Mouse (Mus musculus): ENCODE results near the gene Gart. TPM values are rescaled to one million over a fixed set of nuclear protein-coding genes. Genes with fewer than 3 reads are reported as not detected.

Gene Gart
- polyA plus RNA-seq, 1 experiment from 2014 or later: 71.0 TPM

DNA sequence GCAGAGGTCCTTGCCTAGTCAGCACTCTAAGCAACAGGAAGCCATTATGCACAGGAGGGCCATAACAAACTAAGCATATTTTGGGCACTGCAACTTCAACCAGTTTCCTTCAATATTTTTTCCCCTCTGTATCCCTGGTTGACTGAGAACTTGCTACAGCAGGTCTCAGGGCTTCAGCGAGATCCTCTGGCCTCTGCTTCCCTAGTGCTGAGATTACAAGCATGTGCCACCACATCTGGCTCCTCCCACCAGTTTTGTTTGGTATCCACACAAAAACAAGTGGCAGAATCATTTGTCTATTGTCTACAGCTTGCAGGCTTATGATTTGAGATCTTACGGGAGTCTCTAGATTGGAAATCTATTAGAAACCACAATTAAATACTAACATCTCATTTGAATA is 1.9 kb downstream of the Gart start:
- 78% methylated on average over 2 of the region's 2 CpGs for WGBS
- no peak overlapping the region for H3K4me3 ChIP-seq (replicated peaks; ENCODE audit: low read depth, low read length)
- H3K4me2 ChIP-seq (ENCODE audit: low read length): no peak overlapping the region
- no peak for TF ChIP-seq CTCF (IDR thresholded peaks at IDR 0.05; ENCODE audit: low read depth)
- DNase-seq (ENCODE audit: low spot score) (no peak), ATAC-seq (replicated peaks; ENCODE audit: low FRiP score, low read depth) (no peak)
- no peaks in the 10 kb centered on the region for H3K27me3 ChIP-seq (ENCODE audit: insufficient read depth, low read length)
- H3K4me1 ChIP-seq (replicated peaks; ENCODE audit: insufficient read depth, low read length): 0 out of 2 replicates have a peak, but pooled peaks cover 4% of the 10 kb centered on the region
- peaks cover 19% of the 10 kb centered on the region; the same call in 1 of the 2 replicates for H3K36me3 ChIP-seq (ENCODE audit: insufficient read depth, low read length)
- H3K27ac ChIP-seq: no peak overlapping the region
- no peak overlapping the region for H3K9ac ChIP-seq (ENCODE audit: low read depth, low read length)
- no peaks in the 10 kb centered on the region for H3K9me3 ChIP-seq (replicated peaks; ENCODE audit: low read length)

DNA sequence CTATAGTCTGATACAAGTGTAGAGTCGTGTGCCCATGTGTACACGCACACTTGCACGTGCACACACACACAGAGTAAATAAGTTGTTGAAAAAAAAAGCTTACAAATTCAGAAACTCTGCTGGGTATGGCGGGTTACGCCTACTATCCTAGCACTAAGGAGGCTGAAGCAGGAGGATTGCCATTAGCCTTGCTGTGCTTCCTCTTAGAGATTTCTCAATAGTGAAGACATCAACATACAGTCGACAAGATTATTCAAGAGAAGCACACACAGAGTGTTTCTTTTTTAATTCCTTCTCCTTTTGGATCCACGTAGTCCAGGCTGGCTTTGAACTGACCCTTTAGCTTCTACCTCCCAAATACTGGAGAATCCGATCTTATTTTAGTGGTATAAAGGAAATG is 6.6 kb downstream of the Gart start:
- no peak for TF ChIP-seq CTCF (IDR thresholded peaks at IDR 0.05; ENCODE audit: low read depth)
- Histone ChIP-seq H3K36me3 (ENCODE audit: insufficient read depth, low read length) (peaks cover 61% of the 10 kb centered on the region), H3K4me2 (ENCODE audit: low read length) (no peak overlapping the region), H3K9ac (ENCODE audit: low read depth, low read length) (no peak overlapping the region), H3K4me3 (replicated peaks; ENCODE audit: low read depth, low read length) (no peak overlapping the region), H3K27me3 (ENCODE audit: insufficient read depth, low read length) (no peaks in the 10 kb centered on the region), H3K4me1 (replicated peaks; ENCODE audit: insufficient read depth, low read length) (no peaks in the 10 kb centered on the region), H3K27ac (no peak overlapping the region), H3K9me3 (replicated peaks; ENCODE audit: low read length) (no peaks in the 10 kb centered on the region)
- no peak for ATAC-seq (replicated peaks; ENCODE audit: low FRiP score, low read depth)
- no peak for DNase-seq (ENCODE audit: low spot score)
- 94% methylated on average over 8 of the region's 8 CpGs for WGBS

- WGBS: 98% methylated on average over 2 of the region's 2 CpGs
- ATAC-seq (replicated peaks; ENCODE audit: low FRiP score, low read depth): no peak
- peaks cover 61% of the 10 kb centered on the region for H3K36me3 ChIP-seq (ENCODE audit: insufficient read depth, low read length)
Measured at GRCm38 (mm10) chr16:91639636-91640035, 7.1 kb downstream of the Gart start.

DNA sequence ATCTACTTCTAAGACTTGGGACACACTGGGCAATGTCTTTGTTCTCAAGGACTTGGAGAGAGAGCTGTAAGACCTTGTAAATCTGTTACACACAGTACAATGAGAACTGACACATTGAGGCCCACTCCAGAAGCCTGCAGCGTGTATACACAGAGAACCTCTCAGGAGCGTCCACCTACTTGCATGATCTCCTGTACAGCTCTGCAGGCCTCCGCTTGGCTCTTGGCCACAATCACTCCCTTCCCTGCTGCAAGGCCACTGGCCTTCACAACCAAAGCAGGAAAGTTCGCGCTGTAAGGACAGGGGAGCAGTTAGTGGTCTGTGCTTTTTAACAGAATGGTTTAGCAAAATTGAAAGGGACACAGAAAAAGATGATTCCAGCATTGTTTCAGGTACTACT is 7.6 kb downstream of the Gart start:
- H3K4me1 ChIP-seq (replicated peaks; ENCODE audit: insufficient read depth, low read length): no peaks in the 10 kb centered on the region
- H3K36me3 ChIP-seq (ENCODE audit: insufficient read depth, low read length): peaks cover 61% of the 10 kb centered on the region
- ATAC-seq (replicated peaks; ENCODE audit: low FRiP score, low read depth) (no peak), DNase-seq (ENCODE audit: low spot score) (no peak)
- H3K27me3 ChIP-seq (ENCODE audit: insufficient read depth, low read length): no peaks in the 10 kb centered on the region
- H3K4me3 ChIP-seq (replicated peaks; ENCODE audit: low read depth, low read length): no peak overlapping the region
- WGBS: 90% methylated on average over 5 of the region's 5 CpGs
- no peak overlapping the region for H3K4me2 ChIP-seq (ENCODE audit: low read length)
- H3K9ac ChIP-seq (ENCODE audit: low read depth, low read length): no peak overlapping the region
- no peak overlapping the region for H3K27ac ChIP-seq
- TF ChIP-seq CTCF (IDR thresholded peaks at IDR 0.05; ENCODE audit: low read depth): no peak
- no peaks in the 10 kb centered on the region for H3K9me3 ChIP-seq (replicated peaks; ENCODE audit: low read length)

More at GRCm38 (mm10) chr16:91639636-91640035, 7.1 kb downstream of the Gart start:
- Histone ChIP-seq H3K4me3 (replicated peaks; ENCODE audit: low read depth, low read length) (no peak overlapping the region), H3K4me1 (replicated peaks; ENCODE audit: insufficient read depth, low read length) (no peaks in the 10 kb centered on the region), H3K27ac (no peak overlapping the region), H3K9ac (ENCODE audit: low read depth, low read length) (no peak overlapping the region), H3K27me3 (ENCODE audit: insufficient read depth, low read length) (no peaks in the 10 kb centered on the region), H3K9me3 (replicated peaks; ENCODE audit: low read length) (no peaks in the 10 kb centered on the region), H3K4me2 (ENCODE audit: low read length) (no peak overlapping the region)
- no peak for DNase-seq (ENCODE audit: low spot score)
- TF ChIP-seq CTCF (IDR thresholded peaks at IDR 0.05; ENCODE audit: low read depth): no peak

DNA sequence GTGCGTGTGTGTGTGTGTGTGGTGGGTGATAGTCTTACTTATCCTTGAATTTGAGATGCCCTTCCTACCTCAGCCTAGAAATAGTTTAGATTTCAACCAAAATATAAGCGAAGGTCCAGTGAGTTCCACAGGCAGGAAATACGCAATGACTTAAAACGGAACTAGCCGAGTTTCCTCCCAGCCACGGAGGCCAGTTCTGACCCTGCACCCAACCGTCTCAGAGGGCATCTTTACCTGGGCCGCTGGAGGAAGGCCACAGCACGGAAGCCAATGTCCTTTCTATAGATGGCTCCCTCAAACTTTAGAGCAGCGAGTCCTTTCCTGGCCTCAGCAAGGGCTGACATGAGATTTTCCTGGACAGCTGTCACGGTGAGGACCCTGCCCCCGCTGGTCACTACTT is 13.1 kb downstream of the Gart start:
- no peaks in the 10 kb centered on the region for H3K9me3 ChIP-seq (replicated peaks; ENCODE audit: low read length)
- no peak for DNase-seq (ENCODE audit: low spot score)
- H3K27me3 ChIP-seq (ENCODE audit: insufficient read depth, low read length): no peaks in the 10 kb centered on the region
- peaks cover 66% of the 10 kb centered on the region for H3K36me3 ChIP-seq (ENCODE audit: insufficient read depth, low read length)
- no peak overlapping the region for H3K4me3 ChIP-seq (replicated peaks; ENCODE audit: low read depth, low read length)
- no peak for ATAC-seq (replicated peaks; ENCODE audit: low FRiP score, low read depth)
- H3K27ac ChIP-seq: no peak overlapping the region
- no peak for TF ChIP-seq CTCF (IDR thresholded peaks at IDR 0.05; ENCODE audit: low read depth)
- H3K9ac ChIP-seq (ENCODE audit: low read depth, low read length): no peak overlapping the region
- H3K4me1 ChIP-seq (replicated peaks; ENCODE audit: insufficient read depth, low read length): no peaks in the 10 kb centered on the region
- H3K4me2 ChIP-seq (ENCODE audit: low read length): no peak overlapping the region
- 82% methylated on average over 12 of the region's 12 CpGs for WGBS

- no peak overlapping the region for H3K27ac ChIP-seq
- WGBS: 94% methylated on average over 7 of the region's 7 CpGs
- TF ChIP-seq CTCF (IDR thresholded peaks at IDR 0.05; ENCODE audit: low read depth): no peak
- no peaks in the 10 kb centered on the region for H3K4me1 ChIP-seq (replicated peaks; ENCODE audit: insufficient read depth, low read length)
- no peaks in the 10 kb centered on the region for H3K9me3 ChIP-seq (replicated peaks; ENCODE audit: low read length)
- no peaks in the 10 kb centered on the region for H3K27me3 ChIP-seq (ENCODE audit: insufficient read depth, low read length)
- no peak overlapping the region for H3K4me3 ChIP-seq (replicated peaks; ENCODE audit: low read depth, low read length)
- no peak overlapping the region for H3K9ac ChIP-seq (ENCODE audit: low read depth, low read length)
- H3K4me2 ChIP-seq (ENCODE audit: low read length): no peak overlapping the region
- no peak for DNase-seq (ENCODE audit: low spot score)
- no peak for ATAC-seq (replicated peaks; ENCODE audit: low FRiP score, low read depth)
- H3K36me3 ChIP-seq (ENCODE audit: insufficient read depth, low read length): peaks cover 65% of the 10 kb centered on the region
Measured at GRCm38 (mm10) chr16:91632940-91633339, 13.8 kb downstream of the Gart start.

DNA sequence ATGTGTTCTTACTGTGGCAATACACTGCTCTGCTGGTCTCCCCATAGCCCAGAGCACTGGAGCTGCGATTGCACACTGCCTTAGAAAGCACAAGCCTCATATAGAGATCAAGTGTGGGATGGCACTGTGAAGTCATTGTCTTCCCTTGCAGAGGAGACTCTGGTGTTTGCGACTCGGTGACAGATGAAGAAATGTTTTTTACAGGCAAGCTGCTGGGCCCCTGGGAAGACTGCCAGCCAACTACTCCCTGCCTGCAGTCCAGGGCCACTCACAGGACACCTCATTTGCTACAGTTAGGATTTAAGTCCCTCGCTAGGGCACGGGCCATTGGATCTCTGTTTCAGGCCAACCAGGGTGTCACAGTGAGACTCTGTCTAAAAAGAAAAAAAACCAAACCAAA is 14.3 kb downstream of the Gart start:
- ATAC-seq (replicated peaks; ENCODE audit: low FRiP score, low read depth): no peak
- H3K9me3 ChIP-seq (replicated peaks; ENCODE audit: low read length): no peaks in the 10 kb centered on the region
- H3K4me2 ChIP-seq (ENCODE audit: low read length): no peak overlapping the region
- no peak for DNase-seq (ENCODE audit: low spot score)
- no peak for TF ChIP-seq CTCF (IDR thresholded peaks at IDR 0.05; ENCODE audit: low read depth)
- H3K4me1 ChIP-seq (replicated peaks; ENCODE audit: insufficient read depth, low read length): no peaks in the 10 kb centered on the region
- H3K27me3 ChIP-seq (ENCODE audit: insufficient read depth, low read length): no peaks in the 10 kb centered on the region
- no peak overlapping the region for H3K27ac ChIP-seq
- WGBS: 88% methylated on average over 5 of the region's 5 CpGs
- H3K9ac ChIP-seq (ENCODE audit: low read depth, low read length): no peak overlapping the region
- H3K36me3 ChIP-seq (ENCODE audit: insufficient read depth, low read length): peaks cover 63% of the 10 kb centered on the region
- H3K4me3 ChIP-seq (replicated peaks; ENCODE audit: low read depth, low read length): no peak overlapping the region

Measured in kidney, postnatal 0 days (tissue).